In genomic region chr17:30590417-30591198, GRCm38 (mm10) we compare ENCODE assay signal across 9 mouse cellular contexts. TPM values are rescaled to one million over a fixed set of nuclear protein-coding genes. Genes with fewer than 3 reads are reported as not detected.
DNase-seq lines count a peak whose midpoint lies in the region; ATAC-seq and TF ChIP-seq lines count a peak whose summit lies in the region.
"Had no signal": no experiment of that assay in that cellular context is flagged by ENCODE, and none has a peak within 500 bp of the region (broad histone marks: within the 10 kb centered on the region; RNA-seq: fewer than 3 reads in every experiment).

No protein-coding gene starts in this region.

- 0 out of 2 replicates have a peak overlapping the region, but pooled peaks have one; percentile 35 for H3K27ac ChIP-seq in forebrain, embryonic 10.5 days
- no peak overlapping the region for H3K27ac ChIP-seq in forebrain, embryonic 13.5 days
- H3K27ac ChIP-seq in MEL (ENCODE audit: control insufficient read depth, low read depth, low read length), result no peak overlapping the region
- H3K27ac ChIP-seq: limb, embryonic 15.5 days had no signal

- H3K27me3 ChIP-seq in forebrain, embryonic 10.5 days (ENCODE audit: poor library complexity, severe bottlenecking), result no peaks in the 10 kb centered on the region
- no peaks in the 10 kb centered on the region for H3K27me3 ChIP-seq in forebrain, embryonic 13.5 days
- no peaks in the 10 kb centered on the region for H3K27me3 ChIP-seq in MEL (ENCODE audit: control insufficient read depth in 1 of 2, insufficient read depth in 2 of 2, low read length in 2 of 2)
- H3K27me3 ChIP-seq: limb, embryonic 15.5 days had no signal

- TF ChIP-seq CTCF in MEL (IDR thresholded peaks at IDR 0.05 in 2 of 3, conservative IDR thresholded peaks at IDR 0.05 in 1 of 3; ENCODE audit: control insufficient read depth in 1 of 3, insufficient read depth in 1 of 3, low read depth in 2 of 3, low read length in 3 of 3, poor library complexity in 1 of 3, severe bottlenecking in 1 of 3), result peak; percentile 65 to 77 (median 75)

- peak; percentile 37 for DNase-seq in forebrain, embryonic 10.5 days (ENCODE audit: extremely low spot score, low spot score)
- DNase-seq in MEL (ENCODE audit: low read depth, low spot score), result peak; percentile 67
- peak; percentile 79 for DNase-seq in cerebellum, postnatal 14 days
- peak; percentile 68 to 77 for DNase-seq in heart, postnatal 10 days
- DNase-seq in kidney, postnatal 25 days, result peak; percentile 64 to 72
- peak; percentile 65 for DNase-seq in lung, postnatal 25 days (ENCODE audit: low spot score)
- DNase-seq in right cerebral cortex, adult 2 months (ENCODE audit: low spot score in 2 of 2), result peak; percentile 75 to 78

- intact Hi-C loops in heart, postnatal 10 days (cut with DNase I), result loop anchor here (2.0 to 5.0 kb wide), 3 partner anchors 30 to 613 kb away; no protein-coding TSS in a partner anchor

- H3K4me1 ChIP-seq in forebrain, embryonic 10.5 days, result peaks cover 19% of the 10 kb centered on the region
- peaks cover 12% of the 10 kb centered on the region for H3K4me1 ChIP-seq in forebrain, embryonic 13.5 days
- no peaks in the 10 kb centered on the region for H3K4me1 ChIP-seq in MEL (ENCODE audit: control insufficient read depth in 1 of 2, insufficient read depth in 2 of 2, low read length in 2 of 2)

- TF ChIP-seq EP300 in MEL (IDR thresholded peaks at IDR 0.05; ENCODE audit: low read depth in 1 of 2, low read length in 2 of 2), result no peak

- H3K79me2 ChIP-seq in MEL (ENCODE audit: control insufficient read depth, insufficient read depth, low read length, poor library complexity), result no peaks in the 10 kb centered on the region

- no peak; a peak in 1 of 4 replicates for TF ChIP-seq POLR2A in MEL (IDR thresholded peaks at IDR 0.05; ENCODE audit: control insufficient read depth in 1 of 2, insufficient read depth in 1 of 2, low read depth in 1 of 2, low read length in 2 of 2, poor library complexity in 1 of 2)

- TF ChIP-seq RAD21 in MEL (IDR thresholded peaks at IDR 0.05; ENCODE audit: low read depth, low read length), result peak; percentile 60

- no peak overlapping the region for H3K9ac ChIP-seq in forebrain, embryonic 13.5 days
- no peak overlapping the region for H3K9ac ChIP-seq in MEL (ENCODE audit: control insufficient read depth, low read depth, low read length, poor library complexity, severe bottlenecking)
- H3K9ac ChIP-seq: limb, embryonic 15.5 days had no signal

- H3K36me3 ChIP-seq in forebrain, embryonic 10.5 days (replicated peaks), result peaks cover 36% of the 10 kb centered on the region
- peaks cover 26% of the 10 kb centered on the region for H3K36me3 ChIP-seq in forebrain, embryonic 13.5 days (ENCODE audit: poor library complexity, severe bottlenecking)
- peaks cover 0 to 9% of the 10 kb centered on the region in 2 experiments; a peak in 2 of 4 replicates for H3K36me3 ChIP-seq in MEL (ENCODE audit: control insufficient read depth in 1 of 2, insufficient read depth in 2 of 2, low read length in 2 of 2)

- WGBS in forebrain, embryonic 10.5 days, result 59% methylated on average over 17 of the region's 17 CpGs
- 40% methylated on average over 17 of the region's 17 CpGs for WGBS in forebrain, embryonic 13.5 days

- H3K9me3 ChIP-seq in forebrain, embryonic 10.5 days, result no peaks in the 10 kb centered on the region
- no peaks in the 10 kb centered on the region for H3K9me3 ChIP-seq in forebrain, embryonic 13.5 days (replicated peaks)
- no peaks in the 10 kb centered on the region for H3K9me3 ChIP-seq in MEL (replicated peaks; ENCODE audit: insufficient read depth, low read length)
- H3K9me3 ChIP-seq: limb, embryonic 15.5 days had no signal

- H3K4me3 ChIP-seq in forebrain, embryonic 10.5 days, result no peak overlapping the region
- H3K4me3 ChIP-seq in forebrain, embryonic 13.5 days, result no peak overlapping the region
- H3K4me3 ChIP-seq in MEL (ENCODE audit: control insufficient read depth in 1 of 2, insufficient read depth in 1 of 2, low read depth in 2 of 2, low read length in 2 of 2), result no peak overlapping the region
- H3K4me3 ChIP-seq: limb, embryonic 15.5 days had no signal

- H3K4me2 ChIP-seq in forebrain, embryonic 13.5 days, result no peak overlapping the region; the same call in 1 of the 2 replicates
- H3K4me2 ChIP-seq: limb, embryonic 15.5 days had no signal

- ATAC-seq in forebrain, embryonic 13.5 days, result no peak

TF ChIP-seq in MEL, 35 proteins besides CTCF, POLR2A, EP300 and RAD21:
- TF ChIP-seq ZC3H11A (IDR thresholded peaks at IDR 0.05; ENCODE audit: low read depth, low read length) (peak; percentile 8; the same call in 1 of the 2 replicates), POLR2AphosphoS2 (IDR thresholded peaks at IDR 0.05; ENCODE audit: low read length) (peak; percentile 51; the same call in 1 of the 2 replicates), MAFK (IDR thresholded peaks at IDR 0.05; ENCODE audit: borderline replicate concordance, low read depth, low read length) (peak; percentile 46; the same call in 1 of the 2 replicates), TBP (IDR thresholded peaks at IDR 0.05; ENCODE audit: low read depth, low read length) (0 out of 2 replicates have a peak, but pooled peaks have one; percentile 28), RCOR1 (IDR thresholded peaks at IDR 0.05; ENCODE audit: low read depth, low read length) (no peak), SMC3 (IDR thresholded peaks at IDR 0.05; ENCODE audit: low read depth, low read length) (peak; percentile 56)

RNA-seq across cellular contexts. Expression of gene Btbd9, which starts 14.3 kb away (rescaled TPM):
- 54.8 and 57.8 TPM in 2 replicates for polyA plus RNA-seq in forebrain, embryonic 10.5 days (2016; fragmentation: Nextera tagmentation; extraction: Ambion mirVana)
- 111 and 116 TPM in 2 replicates for polyA plus RNA-seq in forebrain, embryonic 13.5 days (2015; fragmentation: Nextera tagmentation; extraction: Ambion mirVana)
- 24.7 and 28.8 TPM in 2 replicates for total RNA-seq in MEL (2012; rRNA removed)
- 10 to 100 TPM in 1 of 2 experiments, not detected in 1; 33.8 TPM for polyA plus RNA-seq in MEL (2012; ENCODE audit: insufficient read depth in 1 of 2, insufficient read length in 2 of 2, low read depth in 1 of 2, low replicate concordance in 2 of 2, missing spikeins in 1 of 2)
- total RNA-seq in heart, postnatal 10 days (2021), result 10 to 100 TPM; 30.9 to 34.0 TPM

RNA-seq across cellular contexts. Expression of gene Dnah8, which starts 33.5 kb away (rescaled TPM):
- 0.68 and 1.1 TPM in 2 replicates for polyA plus RNA-seq in forebrain, embryonic 10.5 days (2016; fragmentation: Nextera tagmentation; extraction: Ambion mirVana)
- polyA plus RNA-seq in forebrain, embryonic 13.5 days (2015; fragmentation: Nextera tagmentation; extraction: Ambion mirVana), result 0.84 and 0.85 TPM in 2 replicates
- total RNA-seq in MEL (2012; rRNA removed), result 12.3 and 15.4 TPM in 2 replicates
- 100 to 1,000 TPM in 1 of 2 experiments, 10 to 100 TPM in 1; 19.5 to 143 TPM for polyA plus RNA-seq in MEL (2012; ENCODE audit: insufficient read depth in 1 of 2, insufficient read length in 2 of 2, low read depth in 1 of 2, low replicate concordance in 2 of 2, missing spikeins in 1 of 2)
- total RNA-seq in heart, postnatal 10 days (2021), result 1 to 10 TPM; 3.0 to 3.8 TPM

RNA-seq across cellular contexts. Expression of gene Glo1, which starts 36.1 kb away (rescaled TPM):
- 258 and 260 TPM in 2 replicates for polyA plus RNA-seq in forebrain, embryonic 10.5 days (2016; fragmentation: Nextera tagmentation; extraction: Ambion mirVana)
- 191 and 194 TPM in 2 replicates for polyA plus RNA-seq in forebrain, embryonic 13.5 days (2015; fragmentation: Nextera tagmentation; extraction: Ambion mirVana)
- total RNA-seq in MEL (2012; rRNA removed), result 258 and 260 TPM in 2 replicates
- 100 to 1,000 TPM in 1 of 2 experiments, 10 to 100 TPM in 1; 58.5 to 288 TPM for polyA plus RNA-seq in MEL (2012; ENCODE audit: insufficient read depth in 1 of 2, insufficient read length in 2 of 2, low read depth in 1 of 2, low replicate concordance in 2 of 2, missing spikeins in 1 of 2)
- total RNA-seq in heart, postnatal 10 days (2021), result 100 to 1,000 TPM; 132 to 159 TPM
